Mouse (Mus musculus) intestine, embryonic 14.5 days (tissue): Measurements from ENCODE around the gene Racgap1. TPM values are rescaled to one million over a fixed set of nuclear protein-coding genes. Genes with fewer than 3 reads are reported as not detected.

Experiments
- ATAC-seq: fragments of 200-750 bp; cut with Nextera tagmentation; replicated peaks from 2 replicates; pipeline ENCODE4 v1.8.0; 2017; ENCODE audit warnings: low read depth, moderate number of reproducible peaks, moderate TSS enrichment, moderate library complexity; ENCODE audit not compliant: low FRiP score, low TSS enrichment
- DNase-seq: peaks from one replicate; pipeline ENCODE4 v3.0.0-alpha.2; 2018; ENCODE audit warnings: low spot score
- H3K27ac ChIP-seq: fragments of 300-500 bp; sonication (generic); 2 replicates; pipeline ENCODE4 v1.5.1; 2014; ENCODE audit warnings: low read depth, mild to moderate bottlenecking, control low read depth
- H3K27me3 ChIP-seq: fragments of 300-500 bp; sonication (generic); replicated peaks from 2 replicates; pipeline ENCODE4 v1.6.1; 2014; ENCODE audit warnings: low read length, control low read depth; ENCODE audit not compliant: control insufficient read depth, insufficient read depth
- H3K36me3 ChIP-seq: fragments of 300-500 bp; sonication (generic); 2 replicates; pipeline ENCODE4 v1.6.1; 2014; ENCODE audit warnings: low read length, control low read depth; ENCODE audit not compliant: control insufficient read depth, insufficient read depth
- H3K4me1 ChIP-seq: fragments of 300-500 bp; sonication (generic); replicated peaks from 2 replicates; pipeline ENCODE4 v1.6.1; 2014; ENCODE audit warnings: low read length, control low read depth, mixed read lengths; ENCODE audit not compliant: control insufficient read depth, insufficient read depth
- H3K4me2 ChIP-seq: fragments of 300-500 bp; sonication (generic); 2 replicates; pipeline ENCODE4 v1.6.1; 2014; ENCODE audit warnings: low read length
- H3K4me3 ChIP-seq: fragments of 300-500 bp; sonication (generic); 2 replicates; pipeline ENCODE4 v1.5.1; 2014; ENCODE audit warnings: low read depth, low read length, control low read depth, mixed read lengths
- H3K9ac ChIP-seq: fragments of 300-500 bp; sonication (generic); 2 replicates; pipeline ENCODE4 v1.6.1; 2014; ENCODE audit warnings: mild to moderate bottlenecking, low read length
- H3K9me3 ChIP-seq: fragments of 300-500 bp; sonication (generic); 2 replicates; pipeline ENCODE4 v1.6.1; 2016; ENCODE audit warnings: low read length, control low read depth; ENCODE audit not compliant: control insufficient read depth
- WGBS: fragments of 180-500 bp; shearing (Covaris S2); extraction: QIAGEN DNeasy Blood & Tissue Kit; methylation state at CpG from one replicate; pipeline ENCODE4 v1.1.7; 2014; 5-methylcytosine and 5-hydroxymethylcytosine counted together
- polyA plus RNA-seq: library from polyadenylated mRNA; unstranded; fragments of >200 nt; fragmentation: Nextera tagmentation; extraction: Ambion mirVana; gene quantifications from 2 replicates; pipeline ENCODE4 v1.2.1, GENCODE M21; 2014

The Racgap1 gene
- polyA plus RNA-seq, 1 experiment from 2014 or later = 104 TPM

DNA sequence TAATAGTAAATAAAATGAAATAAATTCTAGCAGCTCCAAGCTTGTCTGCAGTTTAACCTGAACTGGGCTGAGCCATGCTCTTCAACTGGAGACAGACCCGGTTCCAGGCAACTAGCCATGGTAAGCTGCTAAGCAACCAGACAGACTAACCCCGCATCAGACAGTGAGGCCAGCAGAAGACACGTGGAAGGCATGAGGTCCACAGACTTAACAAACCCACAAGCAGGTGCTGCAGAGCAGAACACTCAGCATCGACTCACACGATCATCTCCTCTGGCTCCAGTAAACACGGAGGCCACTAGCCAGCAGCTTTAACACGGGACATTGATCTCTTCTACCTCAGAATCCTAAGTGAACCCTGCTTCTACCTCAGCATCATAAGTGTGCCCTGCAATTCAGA, 6.7 kb downstream of the Racgap1 start:
- no peak overlapping the region for H3K4me2 ChIP-seq
- peaks cover 42% of the 10 kb centered on the region for H3K4me1 ChIP-seq
- ATAC-seq (no peak), DNase-seq (no peak)
- H3K9ac ChIP-seq = no peak overlapping the region
- peaks cover 17% of the 10 kb centered on the region for H3K36me3 ChIP-seq
- 58% methylated on average over 7 of the region's 7 CpGs for WGBS
- no peaks in the 10 kb centered on the region for H3K9me3 ChIP-seq
- H3K27ac ChIP-seq = no peak overlapping the region
- no peak overlapping the region for H3K4me3 ChIP-seq
- no peaks in the 10 kb centered on the region for H3K27me3 ChIP-seq

DNA sequence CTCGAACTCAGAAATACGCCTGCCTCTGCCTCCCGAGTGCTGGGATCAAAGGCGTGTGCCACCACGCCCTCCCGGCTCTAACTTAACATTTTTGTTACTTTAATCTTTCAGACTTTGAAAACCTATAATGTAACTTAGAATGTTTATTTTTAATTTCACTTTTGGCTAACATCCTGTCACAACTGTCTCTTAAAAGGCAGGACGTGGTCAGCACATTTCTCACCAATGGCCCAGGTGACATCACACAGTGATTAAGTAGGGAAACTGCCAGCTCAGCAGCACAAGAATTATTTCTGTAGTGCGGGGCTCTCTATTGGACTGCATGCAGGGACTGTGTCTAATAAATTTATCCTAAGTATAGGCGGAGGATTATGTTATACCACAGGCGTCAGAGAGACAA, 7.6 kb downstream of the Racgap1 start:
- H3K4me3 ChIP-seq = no peak overlapping the region
- H3K27ac ChIP-seq = no peak overlapping the region
- H3K4me2 ChIP-seq = no peak overlapping the region
- peaks cover 26% of the 10 kb centered on the region for H3K36me3 ChIP-seq
- no peaks in the 10 kb centered on the region for H3K27me3 ChIP-seq
- H3K4me1 ChIP-seq = peaks cover 33% of the 10 kb centered on the region
- H3K9me3 ChIP-seq = no peaks in the 10 kb centered on the region
- 78% methylated on average over 10 of the region's 10 CpGs for WGBS
- no peak overlapping the region for H3K9ac ChIP-seq
- ATAC-seq (no peak), DNase-seq (no peak)

DNA sequence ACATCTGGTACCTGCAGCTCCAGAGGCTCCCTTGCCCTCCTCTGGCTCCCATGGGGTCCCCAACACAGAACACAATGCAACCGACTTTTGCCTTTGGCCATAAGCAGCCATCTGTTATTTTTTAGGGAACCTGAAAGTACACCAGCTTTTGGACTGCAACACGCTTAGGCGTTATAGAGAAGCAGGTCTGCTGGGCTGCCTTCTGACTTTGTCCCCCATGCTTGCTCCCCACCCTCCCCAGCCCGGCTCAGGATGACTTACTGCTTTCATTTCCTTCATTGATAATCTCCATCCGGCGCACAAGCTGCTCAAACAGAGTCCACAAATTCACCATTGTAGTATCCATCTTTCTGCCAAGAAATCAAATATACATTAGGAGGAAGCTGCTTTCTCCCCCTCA, 8.8 kb downstream of the Racgap1 start:
- WGBS = 74% methylated on average over 6 of the region's 6 CpGs
- Histone ChIP-seq H3K27ac (no peak overlapping the region), H3K4me2 (no peak overlapping the region), H3K4me1 (peaks cover 23% of the 10 kb centered on the region), H3K9ac (no peak overlapping the region), H3K27me3 (no peaks in the 10 kb centered on the region), H3K4me3 (no peak overlapping the region), H3K36me3 (peaks cover 37% of the 10 kb centered on the region), H3K9me3 (no peaks in the 10 kb centered on the region)
- DNase-seq (no peak), ATAC-seq (no peak)

DNA sequence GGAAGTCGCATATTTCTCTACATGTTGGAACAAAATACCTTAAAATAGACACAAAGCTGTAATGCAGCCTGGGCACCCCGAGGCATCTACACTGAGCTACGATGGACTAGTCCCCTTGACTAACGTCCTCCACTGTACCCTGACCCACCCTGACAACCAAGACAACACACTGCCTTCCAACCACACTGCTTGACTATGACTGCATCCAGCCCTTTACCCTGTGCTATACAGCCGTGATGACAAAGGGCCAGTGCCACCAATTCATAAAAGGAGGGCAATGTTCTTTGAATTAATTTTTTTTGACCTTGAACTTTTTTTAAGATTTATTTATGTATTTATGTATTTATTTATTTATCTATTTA, 13.4 kb downstream of the Racgap1 start:
- H3K4me1 ChIP-seq = no peaks in the 10 kb centered on the region
- no peaks in the 10 kb centered on the region for H3K27me3 ChIP-seq
- H3K9me3 ChIP-seq = no peaks in the 10 kb centered on the region
- 93% methylated on average over 5 of the region's 5 CpGs for WGBS
- no peak overlapping the region for H3K4me3 ChIP-seq
- ATAC-seq = no peak
- H3K27ac ChIP-seq = no peak overlapping the region
- DNase-seq = no peak
- no peak overlapping the region for H3K9ac ChIP-seq
- H3K4me2 ChIP-seq = no peak overlapping the region
- peaks cover 80% of the 10 kb centered on the region for H3K36me3 ChIP-seq

DNA sequence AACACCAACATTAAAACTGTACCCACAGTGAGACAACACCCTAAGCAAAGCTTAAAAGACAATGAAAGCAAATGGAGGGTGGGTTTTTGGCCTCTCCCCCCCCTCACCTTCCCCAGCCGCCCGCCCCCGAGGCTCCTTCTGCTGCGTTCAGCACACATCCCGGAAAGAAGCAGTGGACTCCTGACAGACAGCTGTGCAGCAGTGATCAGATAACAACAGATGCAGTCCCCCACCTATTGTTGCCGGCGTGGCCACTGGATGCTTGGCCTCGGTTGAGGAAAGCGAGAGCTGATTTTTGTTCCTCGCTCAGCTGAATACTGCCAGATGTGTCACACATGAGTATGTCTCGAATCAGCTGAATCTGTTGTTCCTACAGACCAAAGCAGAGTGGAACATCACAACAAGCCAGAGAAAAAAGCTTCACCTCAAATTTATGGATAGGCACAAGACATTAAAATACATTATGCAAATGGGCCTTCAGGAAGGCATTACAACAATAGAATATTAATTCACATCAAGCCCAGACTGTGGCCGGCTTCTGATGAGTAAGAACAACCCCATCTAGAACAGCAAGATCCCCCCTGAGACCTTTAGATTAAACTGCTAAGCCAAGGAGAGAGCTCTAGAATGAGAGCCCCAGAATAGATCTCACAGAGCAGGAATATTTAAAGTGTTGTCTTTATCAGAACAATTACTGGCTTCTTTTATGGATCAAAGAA, 13.9 kb downstream of the Racgap1 start:
- Histone ChIP-seq H3K9me3 (no peaks in the 10 kb centered on the region), H3K4me2 (no peak overlapping the region), H3K27ac (no peak overlapping the region), H3K4me1 (no peaks in the 10 kb centered on the region), H3K27me3 (no peaks in the 10 kb centered on the region), H3K9ac (no peak overlapping the region), H3K36me3 (peaks cover 86% of the 10 kb centered on the region), H3K4me3 (no peak overlapping the region)
- 91% methylated on average over 12 of the region's 12 CpGs for WGBS
- no peak for DNase-seq
- ATAC-seq = no peak

DNA sequence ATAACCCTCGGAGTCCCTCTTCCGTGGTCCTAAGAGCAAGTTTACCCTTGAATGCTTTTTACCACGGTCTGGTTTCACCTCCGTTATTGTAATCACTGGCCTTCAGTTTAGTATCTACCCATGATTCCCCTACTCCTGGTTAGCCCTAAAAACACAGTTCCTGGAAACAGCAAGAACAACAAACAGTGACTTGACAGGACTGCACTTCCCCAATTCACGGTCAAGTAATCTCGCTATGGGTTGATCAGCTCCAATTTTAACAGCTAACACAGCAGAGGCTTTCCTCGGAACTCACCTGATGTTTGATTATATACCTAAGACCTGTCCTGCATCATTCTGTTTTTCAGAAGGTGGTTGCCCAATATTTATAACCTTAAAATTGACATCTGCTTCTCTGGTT, 16.8 kb downstream of the Racgap1 start:
- Histone ChIP-seq H3K4me2 (no peak overlapping the region), H3K27ac (no peak overlapping the region), H3K36me3 (peaks cover 97% of the 10 kb centered on the region), H3K9ac (no peak overlapping the region), H3K27me3 (no peaks in the 10 kb centered on the region), H3K4me1 (no peaks in the 10 kb centered on the region), H3K4me3 (no peak overlapping the region), H3K9me3 (no peaks in the 10 kb centered on the region)
- DNase-seq (no peak), ATAC-seq (no peak)
- WGBS = 91% methylated on average over 7 of the region's 7 CpGs

DNA sequence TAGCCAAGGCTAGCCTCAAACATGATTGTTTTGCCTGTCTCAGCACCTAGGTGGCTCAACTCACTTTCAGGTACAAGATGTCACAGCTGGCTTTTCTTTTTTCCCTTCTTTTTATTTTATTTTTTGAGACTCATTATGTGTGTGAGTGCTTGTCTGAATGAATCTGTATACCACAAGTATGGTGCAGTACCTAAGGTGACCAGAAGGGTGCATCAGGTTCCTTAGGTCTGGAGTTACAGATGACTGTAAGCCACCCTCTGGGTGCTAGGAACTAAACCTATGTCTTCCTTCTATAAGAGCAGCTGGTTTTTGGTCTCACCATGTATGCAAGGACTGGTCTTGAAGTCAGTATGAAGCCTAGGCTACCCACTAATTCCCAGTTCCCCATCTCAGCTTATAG, 19.8 kb downstream of the Racgap1 start:
- no peaks in the 10 kb centered on the region for H3K4me1 ChIP-seq
- ATAC-seq (no peak), DNase-seq (no peak)
- H3K27me3 ChIP-seq = no peaks in the 10 kb centered on the region
- no peaks in the 10 kb centered on the region for H3K9me3 ChIP-seq
- no peak overlapping the region for H3K4me3 ChIP-seq
- no peak overlapping the region for H3K9ac ChIP-seq
- no peak overlapping the region for H3K4me2 ChIP-seq
- H3K36me3 ChIP-seq = peaks cover 92% of the 10 kb centered on the region
- no peak overlapping the region for H3K27ac ChIP-seq

DNA sequence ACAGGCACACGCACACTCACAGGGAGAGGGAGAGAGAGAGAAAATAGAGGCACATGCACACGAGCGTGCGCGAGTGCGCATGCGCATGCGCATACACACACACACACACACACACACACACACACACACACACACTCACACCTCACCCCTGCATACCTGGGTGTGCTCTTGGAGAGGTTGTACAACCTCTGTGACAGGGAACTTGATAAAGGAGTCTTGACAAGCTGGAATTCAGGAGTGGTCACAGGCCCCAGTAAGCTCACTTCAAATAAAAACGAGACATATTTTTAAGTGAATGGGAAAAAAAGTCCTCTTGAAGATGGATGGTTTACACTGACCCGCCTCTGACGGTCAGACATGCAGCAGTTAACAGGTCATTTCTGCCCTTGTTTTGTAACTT, 29.4 kb downstream of the Racgap1 start:
- 84% methylated on average over 11 of the region's 11 CpGs for WGBS
- no peaks in the 10 kb centered on the region for H3K9me3 ChIP-seq
- no peak overlapping the region for H3K4me3 ChIP-seq
- H3K27me3 ChIP-seq = no peaks in the 10 kb centered on the region
- H3K36me3 ChIP-seq = peaks cover 73% of the 10 kb centered on the region
- no peak overlapping the region for H3K9ac ChIP-seq
- no peaks in the 10 kb centered on the region for H3K4me1 ChIP-seq
- H3K4me2 ChIP-seq = no peak overlapping the region
- no peak overlapping the region for H3K27ac ChIP-seq
- DNase-seq (no peak), ATAC-seq (no peak)

DNA sequence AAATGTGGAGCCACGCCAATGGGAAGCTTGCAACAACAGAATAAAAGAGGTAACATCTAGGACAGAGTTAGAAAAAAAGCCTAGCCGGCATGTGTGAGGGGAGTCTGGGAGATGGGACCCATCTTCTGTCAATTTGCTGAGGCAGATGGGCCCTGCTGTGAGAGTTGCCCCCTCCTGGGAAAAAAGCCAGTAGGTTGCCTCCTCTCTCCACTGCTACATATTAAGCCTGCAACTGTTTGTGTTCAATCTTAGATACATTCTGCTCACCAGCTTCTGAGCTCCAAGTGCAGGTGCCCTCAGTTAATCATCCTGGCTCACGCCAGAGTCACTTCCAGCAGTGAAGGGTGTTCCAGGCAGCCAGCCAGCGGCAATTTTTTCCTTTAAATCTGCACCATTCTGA, 31.6 kb downstream of the Racgap1 start:
- H3K27me3 ChIP-seq = no peaks in the 10 kb centered on the region
- H3K27ac ChIP-seq = no peak overlapping the region
- no peak overlapping the region for H3K4me2 ChIP-seq
- H3K4me1 ChIP-seq = peaks cover 5% of the 10 kb centered on the region
- WGBS = 72% methylated on average over 4 of the region's 4 CpGs
- ATAC-seq (no peak), DNase-seq (no peak)
- H3K36me3 ChIP-seq = peaks cover 51% of the 10 kb centered on the region
- H3K9ac ChIP-seq = no peak overlapping the region
- H3K4me3 ChIP-seq = no peak overlapping the region
- H3K9me3 ChIP-seq = no peaks in the 10 kb centered on the region
